Mouse (Mus musculus) effector memory CD4-positive, alpha-beta T cell, adult 7 months (primary cell): ENCODE measurements around the gene Frat1. TPM values are rescaled to one million over a fixed set of nuclear protein-coding genes. Genes with fewer than 3 reads are reported as not detected.

Experiments
- polyA plus RNA-seq: library from polyadenylated mRNA; unstranded; fragments of 100-300 nt; shearing (Covaris generic); gene quantifications from one replicate; pipeline ENCODE4 v1.2.1, GENCODE M21; 2017

Gene Frat1
- 5.5 TPM for polyA plus RNA-seq

GRCm38 (mm10) chr19:41829381-41830105, at the start of gene Frat1:
Gene Frat1 (plus strand): TSS chr19:41829970.

GRCm38 (mm10) chr19:41801742-41802369, 27.9 kb upstream of the Frat1 start, which contains the start of gene Arhgap19:
Gene Arhgap19 (minus strand): TSS chr19:41802047.

GRCm38 (mm10) chr19:41847992-41848851, 18.5 kb downstream of the Frat1 start, which contains the start of gene Frat2:
Gene Frat2 (minus strand): TSS chr19:41848132.

Other genes with a start within 250 kb of the Frat1 start
- 7.7 TPM for gene Gm340, start 247.6 kb upstream of the Frat1 start, polyA plus RNA-seq
- gene Slit1, start 86.3 kb upstream of the Frat1 start, polyA plus RNA-seq = 0.11 TPM
- gene Arhgap19, start 27.9 kb upstream of the Frat1 start, polyA plus RNA-seq = 1.9 TPM
- gene Frat2, start 18.2 kb downstream of the Frat1 start, polyA plus RNA-seq = 69.2 TPM
- gene Rrp12, start 66.2 kb downstream of the Frat1 start, polyA plus RNA-seq = 30.7 TPM
- gene Pgam1, start 82.0 kb downstream of the Frat1 start, polyA plus RNA-seq = 146 TPM
- 64.2 TPM for gene Exosc1, start 103.5 kb downstream of the Frat1 start, polyA plus RNA-seq
- 35.3 TPM for gene Zdhhc16, start 103.5 kb downstream of the Frat1 start, polyA plus RNA-seq
- gene Mms19, start 151.2 kb downstream of the Frat1 start, polyA plus RNA-seq = 59.3 TPM
- gene Ubtd1, start 151.8 kb downstream of the Frat1 start, polyA plus RNA-seq = 4.7 TPM
- not detected for gene Ankrd2, start 206.0 kb downstream of the Frat1 start, polyA plus RNA-seq
- gene Hoga1, start 215.6 kb downstream of the Frat1 start, polyA plus RNA-seq = 0.23 TPM
- gene 4933411K16Rik, start 222.3 kb downstream of the Frat1 start, polyA plus RNA-seq = not detected